In genomic region chr1:156559641-156560020, GRCm38 (mm10) we compare ENCODE assay signal across 8 mouse cellular contexts. TPM values are rescaled to one million over a fixed set of nuclear protein-coding genes. Genes with fewer than 3 reads are reported as not detected.
A peak's percentile ranks its signal among the peaks of the same experiment; 100 is the strongest.
DNase-seq lines count a peak whose midpoint lies in the region; ATAC-seq and TF ChIP-seq lines count a peak whose summit lies in the region.

No protein-coding gene starts in this region.

- no peaks in the 10 kb centered on the region for H3K36me3 ChIP-seq in kidney, embryonic 14.5 days (ENCODE audit: control insufficient read depth, insufficient read depth, low read length)
- H3K36me3 ChIP-seq in ES-E14 (ENCODE audit: control insufficient read depth, insufficient read depth, low read length, poor library complexity, severe bottlenecking): no peaks in the 10 kb centered on the region
- H3K36me3 ChIP-seq in stomach, embryonic 15.5 days: no peaks in the 10 kb centered on the region

- H3K27ac ChIP-seq in kidney, embryonic 14.5 days (ENCODE audit: low read depth, low read length): peak overlapping the region; percentile 88; the same call in 1 of the 2 replicates
- H3K27ac ChIP-seq in ES-E14 (ENCODE audit: insufficient read depth, low read depth, low read length, poor library complexity, severe bottlenecking): no peak overlapping the region
- peak overlapping the region; percentile 94 for H3K27ac ChIP-seq in stomach, embryonic 15.5 days

- DNase-seq in kidney, adult 9 months: no peak
- DNase-seq in ES-E14 (ENCODE audit: low read depth, low spot score) (no peak), liver (peak; percentile 9)
- no peak for DNase-seq in urinary bladder, postnatal 36 days (ENCODE audit: low spot score in 2 of 2)
- DNase-seq in c-Kit-positive CD71-positive TER-119-positive erythroid progenitor cells, embryonic 14.5 days (ENCODE audit: low spot score): no peak

- no peaks in the 10 kb centered on the region for H3K27me3 ChIP-seq in kidney, embryonic 14.5 days (ENCODE audit: control insufficient read depth, insufficient read depth, low read length)
- no peaks in the 10 kb centered on the region for H3K27me3 ChIP-seq in stomach, embryonic 15.5 days (replicated peaks)

- no peaks in the 10 kb centered on the region for H3K9me3 ChIP-seq in kidney, embryonic 14.5 days (ENCODE audit: control insufficient read depth, low read length)
- no peaks in the 10 kb centered on the region for H3K9me3 ChIP-seq in ES-E14 (ENCODE audit: control insufficient read depth, insufficient read depth, low read depth, low read length)
- no peaks in the 10 kb centered on the region for H3K9me3 ChIP-seq in stomach, embryonic 15.5 days

- in situ Hi-C loops in ES-E14 (cut with MboI; ENCODE audit: low sequenced_read_pairs in 2 of 2, unreplicated experiment in 2 of 2): no loop called here

- ATAC-seq in kidney, embryonic 14.5 days (ENCODE audit: low FRiP score, low TSS enrichment): no peak; the same call in 1 of the 2 replicates
- ATAC-seq in erythroblast, adult 5-6 weeks (replicated peaks; ENCODE audit: low FRiP score, poor library complexity, severe bottlenecking): 0 out of 2 replicates have a peak, but pooled peaks have one; percentile 6
- no peak for ATAC-seq in stomach, embryonic 15.5 days (ENCODE audit: insufficient read depth, low FRiP score, low read depth)

- H3K4me3 ChIP-seq in kidney, embryonic 14.5 days (ENCODE audit: low read length): peak overlapping the region; percentile 99
- peak overlapping the region; percentile 96 to 99 for H3K4me3 ChIP-seq in ES-E14 (ENCODE audit: insufficient read depth in 1 of 2, low read depth in 1 of 2, low read length in 2 of 2, poor library complexity in 1 of 2, severe bottlenecking in 1 of 2)
- peak overlapping the region; percentile 98 for H3K4me3 ChIP-seq in stomach, embryonic 15.5 days (replicated peaks)

- peak overlapping the region; percentile 72 for H3K4me2 ChIP-seq in kidney, embryonic 14.5 days (replicated peaks; ENCODE audit: low read depth, low read length)
- H3K4me2 ChIP-seq in stomach, embryonic 15.5 days: peak overlapping the region; percentile 77

- peak overlapping the region; percentile 98 for H3K9ac ChIP-seq in kidney, embryonic 14.5 days (ENCODE audit: low read depth, low read length)
- peak overlapping the region; percentile 99 for H3K9ac ChIP-seq in ES-E14 (ENCODE audit: insufficient read depth, low read depth, low read length, poor library complexity, severe bottlenecking)
- peak overlapping the region; percentile 99; the same call in 1 of the 2 replicates for H3K9ac ChIP-seq in stomach, embryonic 15.5 days

- peaks cover 2% of the 10 kb centered on the region; the same call in 1 of the 2 replicates for H3K4me1 ChIP-seq in kidney, embryonic 14.5 days (ENCODE audit: control insufficient read depth, insufficient read depth, low read length)
- peaks cover 0 to 2% of the 10 kb centered on the region in 2 experiments; a peak in 1 of 4 replicates for H3K4me1 ChIP-seq in ES-E14 (ENCODE audit: control insufficient read depth in 2 of 2, insufficient read depth in 2 of 2, low read length in 2 of 2, poor library complexity in 1 of 2)
- H3K4me1 ChIP-seq in stomach, embryonic 15.5 days: 0 out of 2 replicates have a peak, but pooled peaks cover 4% of the 10 kb centered on the region

- WGBS in kidney, embryonic 14.5 days: 17% methylated on average over 8 of the region's 8 CpGs
- WGBS in stomach, embryonic 15.5 days: 7% methylated on average over 8 of the region's 8 CpGs

TF ChIP-seq in ES-E14, 5 proteins besides CTCF, POLR2A, EP300 and RAD21:
- no peak for TF ChIP-seq HCFC1 (IDR thresholded peaks at IDR 0.05; ENCODE audit: borderline replicate concordance, insufficient read depth, low read length)
- TF ChIP-seq CHD2 (IDR thresholded peaks at IDR 0.05; ENCODE audit: low read depth, low read length): no peak
- TF ChIP-seq MAFK (IDR thresholded peaks at IDR 0.05; ENCODE audit: insufficient read depth, low read depth, low read length): no peak
- TF ChIP-seq ZNF384 (IDR thresholded peaks at IDR 0.05; ENCODE audit: low read depth, low read length): no peak
- no peak for TF ChIP-seq ZC3H11A (IDR thresholded peaks at IDR 0.05; ENCODE audit: borderline replicate concordance, low read depth, low read length)
TF ChIP-seq in ES-E14: peak in this region for 0.

RNA-seq across cellular contexts. Expression of gene Abl2, which starts 1.0 kb away (rescaled TPM):
- polyA plus RNA-seq in kidney, embryonic 14.5 days (2014; fragmentation: Nextera tagmentation; extraction: Ambion mirVana): 6.4 and 8.1 TPM in 2 replicates
- total RNA-seq in ES-E14 (2012; rRNA removed): 41.1 and 42.3 TPM in 2 replicates
- total RNA-seq in erythroblast, adult 5-6 weeks (2015; ENCODE audit: low replicate concordance): 1.3 and 8.6 TPM in 2 replicates
- total RNA-seq in erythroblast, adult 5-6 weeks (2017; ENCODE audit: low replicate concordance): 1.5 and 5.4 TPM in 2 replicates
- 3.0 and 3.4 TPM in 2 replicates for polyA plus RNA-seq in stomach, embryonic 15.5 days (2015; fragmentation: Nextera tagmentation; extraction: Ambion mirVana)

RNA-seq across cellular contexts. Expression of gene Gm10031, which starts 35.8 kb away (rescaled TPM):
- 0.66 and 0.88 TPM in 2 replicates for polyA plus RNA-seq in kidney, embryonic 14.5 days (2014; fragmentation: Nextera tagmentation; extraction: Ambion mirVana)
- 19.4 and 20.3 TPM in 2 replicates for total RNA-seq in ES-E14 (2012; rRNA removed)
- 0.38 and 0.63 TPM in 2 replicates for total RNA-seq in erythroblast, adult 5-6 weeks (2015; ENCODE audit: low replicate concordance)
- 3.3 and 5.4 TPM in 2 replicates for total RNA-seq in erythroblast, adult 5-6 weeks (2017; ENCODE audit: low replicate concordance)
- polyA plus RNA-seq in stomach, embryonic 15.5 days (2015; fragmentation: Nextera tagmentation; extraction: Ambion mirVana): 0.35 and 1.8 TPM in 2 replicates
